Mouse (Mus musculus): ENCODE data around the gene Map3k9.

Gene Map3k9

GRCm38 (mm10) chr12:81712618-81713017 is 68.4 kb downstream of the Map3k9 start:
- DNase-seq (ENCODE audit: inconsistent ontology term), result no peak

- peak; percentile 45 for DNase-seq (ENCODE audit: inconsistent ontology term)
Measured at GRCm38 (mm10) chr12:81702903-81703302, 78.1 kb downstream of the Map3k9 start.

GRCm38 (mm10) chr12:81698011-81698410 is 83.0 kb downstream of the Map3k9 start:
- peak; percentile 22 for DNase-seq (ENCODE audit: inconsistent ontology term)

GRCm38 (mm10) chr12:81691177-81691730 is 89.7 kb downstream of the Map3k9 start:
- no peak for DNase-seq (ENCODE audit: inconsistent ontology term)

GRCm38 (mm10) chr12:81690751-81691150 is 90.2 kb downstream of the Map3k9 start:
- DNase-seq (ENCODE audit: inconsistent ontology term), result no peak

- no peak for DNase-seq (ENCODE audit: inconsistent ontology term)
Measured at GRCm38 (mm10) chr12:81690111-81690510, 90.9 kb downstream of the Map3k9 start.

GRCm38 (mm10) chr12:81689505-81690056 is 91.4 kb downstream of the Map3k9 start:
- DNase-seq (ENCODE audit: inconsistent ontology term), result no peak

- DNase-seq (ENCODE audit: inconsistent ontology term), result peak; percentile 51
Measured at GRCm38 (mm10) chr12:81688537-81688936, 92.4 kb downstream of the Map3k9 start.

- no peak for DNase-seq (ENCODE audit: inconsistent ontology term)
Measured at GRCm38 (mm10) chr12:81687873-81688272, 93.1 kb downstream of the Map3k9 start.

- DNase-seq (ENCODE audit: inconsistent ontology term), result peak; percentile 22
Measured at GRCm38 (mm10) chr12:81686406-81687117, 94.4 kb downstream of the Map3k9 start.

- no peak for DNase-seq (ENCODE audit: inconsistent ontology term)
Measured at GRCm38 (mm10) chr12:81685981-81686380, 95.0 kb downstream of the Map3k9 start.

GRCm38 (mm10) chr12:81684096-81684495 is 96.9 kb downstream of the Map3k9 start:
- DNase-seq (ENCODE audit: inconsistent ontology term), result no peak

GRCm38 (mm10) chr12:81683395-81683794 is 97.6 kb downstream of the Map3k9 start:
- DNase-seq (ENCODE audit: inconsistent ontology term), result no peak

- DNase-seq (ENCODE audit: inconsistent ontology term), result no peak
Measured at GRCm38 (mm10) chr12:81679807-81680529, 101.0 kb downstream of the Map3k9 start.

- DNase-seq (ENCODE audit: inconsistent ontology term), result no peak
Measured at GRCm38 (mm10) chr12:81675557-81675956, 105.4 kb downstream of the Map3k9 start.

Data from Muller cell, postnatal 12 days (primary cell).